Mouse (Mus musculus) cerebellum, postnatal 14 days (tissue): ENCODE measurements at regions not wholly inside any gene's neighbourhood (a gene's known extent, or its start where the extent isn't known, plus 50 kb on each side); places are given as distances from the start of the nearest gene placed in this dataset.

Experiments used
- DNase-seq, 2 experiments: peaks; one replicate each; pipeline ENCODE4 v3.0.0; 2021; ENCODE audit warnings: mixed read lengths in 2 of 2

GRCm38 (mm10) chr12:26067866-26068684 is 347.0 kb downstream of the Rnf144a start:
- peak; percentile 45 to 55 for DNase-seq

DNA sequence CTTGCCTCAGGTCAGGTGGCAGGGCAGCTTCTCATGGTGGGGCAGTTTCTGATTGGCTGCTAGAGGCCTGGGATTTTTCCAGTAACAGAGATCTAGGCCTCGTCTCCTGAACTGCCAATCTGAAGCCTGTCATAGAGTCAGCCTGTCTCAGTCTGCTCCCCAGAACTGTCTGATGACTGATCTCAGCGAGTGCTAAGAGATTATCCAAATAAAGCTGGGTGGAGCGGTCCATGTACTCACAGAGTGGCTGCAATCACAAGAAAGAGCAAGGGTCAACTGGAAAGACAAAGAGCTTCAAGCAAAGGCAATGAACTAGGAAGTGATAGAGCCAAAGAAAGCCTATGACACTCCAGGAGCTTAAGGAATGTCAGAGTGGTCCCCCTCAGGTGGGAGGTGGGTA is 354.7 kb downstream of the Rnf144a start:
- no peak for DNase-seq

GRCm38 (mm10) chr12:26059090-26059489 is 356.0 kb downstream of the Rnf144a start:
- no peak for DNase-seq

DNA sequence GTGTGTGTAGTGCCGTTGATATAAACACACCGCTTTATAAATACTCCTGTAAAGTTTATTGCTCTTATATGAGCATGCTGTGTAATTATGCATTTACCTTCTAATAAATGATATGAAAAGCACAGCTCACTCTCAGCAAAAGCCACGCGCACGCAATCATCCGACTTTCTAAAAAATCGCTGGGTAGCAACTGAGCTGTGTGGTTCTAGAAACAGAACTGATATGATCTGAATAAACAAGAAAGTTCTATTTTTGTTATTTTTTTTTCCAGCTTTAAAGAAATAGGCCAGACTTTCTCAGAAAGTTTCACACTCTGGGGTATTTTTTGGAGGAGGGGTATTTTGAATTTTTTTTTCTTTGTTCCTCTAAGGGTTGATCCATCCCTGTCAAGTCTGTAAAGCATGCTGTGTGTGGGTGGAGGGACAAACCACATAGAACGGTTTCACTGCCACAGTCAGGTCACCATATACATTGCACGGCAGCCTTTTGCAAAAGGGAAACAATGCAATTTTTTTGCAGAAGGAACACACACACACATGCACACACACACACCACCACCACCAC is 357.5 kb downstream of the Rnf144a start:
- no peak for DNase-seq

GRCm38 (mm10) chr12:26046991-26047390 is 368.1 kb downstream of the Rnf144a start:
- peak; percentile 72 to 76 for DNase-seq

DNA sequence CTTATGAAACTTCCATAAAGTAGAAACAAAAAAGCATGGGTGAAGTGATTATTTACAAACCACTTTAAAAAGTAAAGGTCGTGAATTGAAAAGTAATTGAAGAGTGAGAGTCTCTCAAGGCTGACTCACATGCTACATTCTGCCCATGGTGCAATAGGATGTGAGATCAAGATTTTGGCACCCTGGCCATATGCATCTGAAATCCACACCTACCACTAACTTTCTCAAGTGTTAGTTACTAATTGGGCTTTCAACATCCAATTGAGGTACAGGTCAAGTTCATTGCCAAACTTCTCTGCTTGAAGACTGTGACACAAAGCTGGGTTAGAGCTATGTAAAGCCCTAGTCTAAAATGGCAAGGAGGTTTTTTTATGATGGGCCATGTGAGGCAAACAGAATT is 369.7 kb downstream of the Rnf144a start:
- no peak for DNase-seq

GRCm38 (mm10) chr12:26012951-26013350 is 402.1 kb downstream of the Rnf144a start:
- DNase-seq = no peak

DNA sequence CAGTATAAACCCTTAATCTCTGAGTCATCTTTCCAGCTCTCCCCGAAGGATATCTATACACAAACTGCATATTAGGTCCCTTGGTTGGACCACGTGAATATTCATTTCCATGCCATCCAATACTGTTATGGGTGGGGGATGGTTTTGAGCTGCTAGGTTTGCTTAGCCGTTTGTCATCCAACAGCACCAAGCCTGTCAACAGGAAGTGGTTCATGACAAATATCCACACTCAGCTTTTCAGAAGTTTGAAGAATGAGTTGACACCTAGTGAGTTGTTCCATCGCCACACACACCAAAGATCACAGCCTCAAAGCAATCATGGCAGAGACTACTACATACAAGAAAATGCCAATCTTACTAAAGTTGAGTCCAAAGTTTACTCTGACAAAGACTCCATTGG is 421.0 kb downstream of the Rnf144a start:
- no peak for DNase-seq

DNA sequence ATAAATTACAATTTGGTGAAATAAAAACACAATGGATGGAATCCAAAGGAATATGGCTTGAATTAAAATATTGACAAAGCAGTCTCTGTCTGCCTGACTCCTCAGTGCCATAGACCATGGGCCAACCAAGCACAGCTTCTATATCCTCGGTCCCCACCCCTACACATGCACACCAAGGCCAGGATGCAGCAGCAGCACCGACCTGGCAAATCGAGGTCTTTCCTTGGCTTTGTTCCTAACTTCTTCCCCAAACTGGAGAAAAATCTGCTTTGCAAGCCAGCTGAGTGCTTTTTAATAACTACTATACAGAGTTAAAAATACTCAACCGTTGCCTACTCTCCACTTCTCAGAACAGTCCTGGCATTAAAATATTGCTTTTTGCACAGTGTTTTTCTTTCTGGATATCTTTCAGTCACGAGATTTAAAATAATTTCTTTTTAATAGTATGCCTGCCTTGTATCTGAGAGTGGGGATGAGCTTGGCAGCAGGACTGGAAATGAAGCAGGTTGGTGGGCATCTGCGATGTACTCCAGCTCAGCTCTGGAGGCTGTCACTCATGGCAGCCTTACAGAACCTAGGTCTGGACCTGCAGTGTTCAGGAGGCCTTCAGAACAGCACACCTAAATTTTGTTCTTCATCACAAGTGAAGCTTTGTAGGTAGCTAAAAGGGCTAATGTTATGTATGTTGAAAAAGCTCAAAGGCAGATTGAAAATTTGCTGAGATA is 423.1 kb downstream of the Rnf144a start:
- DNase-seq = peak; percentile 21 to 35

DNA sequence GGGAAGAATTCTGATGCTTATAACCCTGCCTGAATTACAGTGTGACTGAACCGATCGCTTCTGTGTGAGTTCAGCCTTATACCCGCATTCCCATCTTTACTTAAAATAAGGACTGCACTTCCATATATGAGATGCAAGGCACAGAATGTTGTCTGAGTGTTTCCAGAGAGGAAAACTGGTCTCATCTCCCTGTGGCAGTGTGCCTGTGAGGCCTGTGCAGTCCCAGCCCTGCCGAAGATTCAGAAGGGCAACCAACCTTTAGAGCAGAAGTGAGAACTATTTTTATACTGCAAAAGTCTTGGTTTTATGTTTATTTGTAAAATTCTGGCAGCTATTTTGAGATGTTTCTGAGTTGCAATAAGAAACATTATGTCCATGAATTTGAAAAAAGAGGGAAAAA is 432.5 kb downstream of the Rnf144a start:
- DNase-seq = no peak

DNA sequence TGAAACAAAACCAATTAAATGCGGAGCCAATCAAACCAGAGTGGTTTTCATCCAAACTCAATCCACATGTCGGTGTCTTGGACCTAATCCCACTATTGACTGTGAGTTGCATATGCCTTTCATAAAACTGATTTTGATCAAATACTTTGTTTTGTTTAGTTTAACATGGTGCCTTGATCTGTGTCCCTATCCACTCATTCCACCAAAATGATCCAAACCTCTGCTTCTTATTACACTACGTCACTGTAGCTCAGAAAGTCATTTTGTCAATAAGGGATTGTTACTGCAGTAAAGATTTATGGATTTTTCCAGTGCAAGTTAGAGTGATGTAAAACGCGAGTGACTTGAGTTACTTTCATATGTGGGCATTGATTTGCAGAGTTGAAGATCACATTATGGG is 436.7 kb downstream of the Rnf144a start:
- no peak for DNase-seq

DNA sequence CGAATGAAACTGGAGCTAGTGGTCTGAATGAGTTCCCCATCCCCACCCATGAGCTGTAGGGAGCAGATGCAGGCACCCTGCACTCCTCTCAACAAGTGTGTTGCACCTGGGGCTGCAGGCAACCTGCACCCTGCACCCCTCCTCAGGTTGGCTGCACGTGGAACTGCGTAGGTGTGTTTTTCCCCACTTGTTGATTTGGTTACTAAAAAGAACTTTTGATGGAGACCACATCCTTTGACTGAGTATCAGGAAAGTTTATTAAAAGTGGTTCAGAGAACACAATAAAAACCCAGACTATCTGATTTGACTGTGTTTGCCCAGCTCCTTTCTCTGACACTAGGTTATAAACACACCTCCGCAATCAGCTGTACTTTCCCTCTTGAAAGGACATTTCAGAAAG is 456.5 kb downstream of the Rnf144a start:
- no peak for DNase-seq

- DNase-seq = no peak
Measured at GRCm38 (mm10) chr12:25957547-25957946, 457.5 kb downstream of the Rnf144a start.

- DNase-seq = peak; percentile 48 to 81
Measured at GRCm38 (mm10) chr12:25947107-25947506, 467.9 kb downstream of the Rnf144a start.

DNA sequence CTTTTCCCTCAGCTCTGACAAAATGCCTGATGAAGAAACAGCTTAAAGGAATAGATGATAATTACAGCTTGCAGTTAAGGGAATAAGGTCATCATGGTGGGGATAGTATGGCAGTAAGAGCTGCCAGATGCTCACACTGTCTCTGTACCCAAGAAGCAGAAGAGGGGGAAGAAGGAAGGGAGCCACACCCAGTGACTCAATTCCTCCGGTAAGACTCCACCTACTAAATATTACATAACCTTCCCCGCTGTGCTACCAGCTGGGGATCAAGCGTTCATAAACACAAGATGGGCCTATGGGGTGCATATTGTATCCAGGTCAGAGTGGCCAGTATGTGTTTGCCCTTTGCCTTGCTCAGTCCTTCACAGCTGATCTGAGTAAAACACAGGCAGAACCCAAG is 468.9 kb downstream of the Rnf144a start:
- no peak for DNase-seq

GRCm38 (mm10) chr12:25938856-25939255 is 476.2 kb downstream of the Rnf144a start:
- peak in 1 of 2 experiments; percentile 12 for DNase-seq

GRCm38 (mm10) chr12:25934946-25935345 is 480.1 kb downstream of the Rnf144a start:
- peak in 1 of 2 experiments; percentile 28 for DNase-seq

- peak; percentile 22 to 50 for DNase-seq
Measured at GRCm38 (mm10) chr12:25934526-25934925, 480.5 kb downstream of the Rnf144a start.

DNA sequence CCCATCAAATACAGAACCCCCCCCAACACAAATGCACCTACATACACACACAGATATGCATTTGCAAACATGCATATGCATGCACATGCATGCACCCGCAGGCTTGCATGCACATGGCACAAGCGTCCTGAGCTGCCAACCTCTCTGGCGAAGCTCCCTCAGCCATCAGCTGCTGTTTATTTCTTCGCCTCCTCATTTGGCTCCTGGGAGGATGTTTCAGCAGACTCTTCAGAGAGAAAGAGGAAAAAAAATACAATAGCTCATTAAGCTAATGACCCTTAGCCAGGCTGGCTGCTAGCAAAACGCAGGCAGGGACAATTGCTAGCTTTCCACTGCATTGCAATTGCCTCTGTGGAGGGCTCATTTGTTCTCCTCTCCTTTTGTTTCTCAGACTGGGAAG is 488.7 kb downstream of the Rnf144a start:
- DNase-seq = peak; percentile 25 to 33

GRCm38 (mm10) chr12:25924526-25924925 is 490.5 kb downstream of the Rnf144a start:
- peak in 1 of 2 experiments; percentile 21 for DNase-seq

- DNase-seq = no peak
Measured at GRCm38 (mm10) chr12:25923772-25924171, 491.3 kb downstream of the Rnf144a start.

DNA sequence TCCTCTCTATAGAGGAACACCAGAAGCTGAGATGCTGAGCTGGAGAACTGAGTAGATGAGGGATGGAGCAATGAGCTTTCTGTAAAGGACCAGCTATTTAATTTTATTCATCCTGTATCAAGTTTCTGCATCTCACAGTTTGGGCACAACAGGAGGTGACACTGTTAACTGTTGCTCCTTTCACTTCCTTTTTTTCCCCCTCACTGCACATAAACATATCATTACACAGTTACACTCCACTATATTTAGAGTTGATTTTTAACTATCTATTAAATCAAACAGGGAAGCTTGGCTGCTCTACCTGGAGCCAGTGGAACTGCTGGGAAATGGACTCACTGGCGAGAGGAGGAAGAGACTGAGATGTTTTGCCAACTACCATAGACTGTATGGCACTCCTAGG is 509.4 kb downstream of the Rnf144a start:
- no peak for DNase-seq

GRCm38 (mm10) chr12:25896543-25896942 is 518.5 kb downstream of the Rnf144a start:
- no peak for DNase-seq

DNA sequence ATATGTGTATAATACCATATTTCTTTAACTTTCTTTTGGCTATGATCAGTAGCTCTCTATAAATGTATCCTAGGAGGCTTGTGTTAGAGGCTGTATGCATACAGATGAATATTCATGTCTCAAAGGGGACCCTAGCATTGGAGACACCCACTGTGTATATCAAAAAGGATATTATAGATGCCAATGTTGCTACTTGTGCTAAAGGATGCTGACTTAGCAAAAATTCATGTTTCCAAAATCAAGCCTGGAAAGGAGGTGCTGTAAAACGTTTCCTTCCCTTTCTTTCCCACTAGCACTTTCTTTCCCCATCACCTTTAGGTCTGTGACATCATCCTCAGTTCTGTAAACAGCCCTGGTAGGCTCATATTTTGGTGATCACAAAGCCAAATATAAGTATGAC is 519.4 kb downstream of the Rnf144a start:
- no peak for DNase-seq
